Mouse (Mus musculus): ENCODE results near the gene Fam129a. TPM values are rescaled to one million over a fixed set of nuclear protein-coding genes. Genes with fewer than 3 reads are reported as not detected.

Gene Fam129a
- polyA plus RNA-seq, 1 experiment, result 1.7 TPM

- Histone ChIP-seq H3K27me3 (ENCODE audit: control insufficient read depth, insufficient read depth, insufficient read length) (no peaks in the 10 kb centered on the region), H3ac (ENCODE audit: control insufficient read depth, insufficient read length, low read depth) (no peak overlapping the region)
Observed at GRCm38 (mm10) chr1:151563893-151564292, 7.1 kb upstream of the Fam129a start.

GRCm38 (mm10) chr1:151564377-151564776 is 6.6 kb upstream of the Fam129a start:
- Histone ChIP-seq H3K27me3 (ENCODE audit: control insufficient read depth, insufficient read depth, insufficient read length) (no peaks in the 10 kb centered on the region), H3K4me3 (ENCODE audit: insufficient read depth, poor library complexity, severe bottlenecking) (no peak overlapping the region), H3K36me3 (ENCODE audit: control insufficient read depth, insufficient read depth) (no peaks in the 10 kb centered on the region), H3K79me2 (ENCODE audit: control insufficient read depth, insufficient read depth) (no peaks in the 10 kb centered on the region), H3ac (ENCODE audit: control insufficient read depth, insufficient read length, low read depth) (no peak overlapping the region), H3K79me3 (ENCODE audit: low read depth) (no peaks in the 10 kb centered on the region)
- TF ChIP-seq MYOD1 (IDR thresholded peaks at IDR 0.05; ENCODE audit: control insufficient read depth, insufficient read length, low read depth) (no peak), CTCF (IDR thresholded peaks at IDR 0.05; ENCODE audit: control insufficient read depth, insufficient read depth, insufficient read length) (peak; percentile 95), FOSL1 (IDR thresholded peaks at IDR 0.05; ENCODE audit: insufficient read depth, low read length, poor library complexity, severe bottlenecking) (no peak)

More at GRCm38 (mm10) chr1:151563893-151564292, 7.1 kb upstream of the Fam129a start:
- H3K79me3 ChIP-seq (ENCODE audit: low read depth), result no peaks in the 10 kb centered on the region
- no peaks in the 10 kb centered on the region for H3K36me3 ChIP-seq (ENCODE audit: control insufficient read depth, insufficient read depth)
- no peak overlapping the region for H3K4me3 ChIP-seq (ENCODE audit: insufficient read depth, poor library complexity, severe bottlenecking)
- no peaks in the 10 kb centered on the region for H3K79me2 ChIP-seq (ENCODE audit: control insufficient read depth, insufficient read depth)
- no peak for TF ChIP-seq USF1 (IDR thresholded peaks at IDR 0.05; ENCODE audit: low read depth)
- no peak for TF ChIP-seq CTCF (IDR thresholded peaks at IDR 0.05; ENCODE audit: control insufficient read depth, insufficient read depth, insufficient read length)
- no peak for TF ChIP-seq MYOG (IDR thresholded peaks at IDR 0.05; ENCODE audit: control insufficient read depth, extremely low read depth, insufficient read length)
- TF ChIP-seq MYOD1 (IDR thresholded peaks at IDR 0.05; ENCODE audit: control insufficient read depth, insufficient read length, low read depth), result no peak
- TF ChIP-seq FOSL1 (IDR thresholded peaks at IDR 0.05; ENCODE audit: insufficient read depth, low read length, poor library complexity, severe bottlenecking), result no peak
- TF ChIP-seq CEBPB (IDR thresholded peaks at IDR 0.05; ENCODE audit: low read depth), result no peak
- TF ChIP-seq MAX (IDR thresholded peaks at IDR 0.05), result no peak

- no peaks in the 10 kb centered on the region for H3K79me3 ChIP-seq (ENCODE audit: low read depth)
- no peaks in the 10 kb centered on the region for H3K36me3 ChIP-seq (ENCODE audit: control insufficient read depth, insufficient read depth)
- no peak overlapping the region for H3K4me3 ChIP-seq (ENCODE audit: insufficient read depth, poor library complexity, severe bottlenecking)
- H3K27me3 ChIP-seq (ENCODE audit: control insufficient read depth, insufficient read depth, insufficient read length), result no peaks in the 10 kb centered on the region
- TF ChIP-seq USF1 (IDR thresholded peaks at IDR 0.05; ENCODE audit: low read depth) (no peak), FOSL1 (IDR thresholded peaks at IDR 0.05; ENCODE audit: insufficient read depth, low read length, poor library complexity, severe bottlenecking) (no peak), MYOD1 (IDR thresholded peaks at IDR 0.05; ENCODE audit: control insufficient read depth, insufficient read length, low read depth) (no peak), MYOG (IDR thresholded peaks at IDR 0.05; ENCODE audit: control insufficient read depth, extremely low read depth, insufficient read length) (no peak), MAX (IDR thresholded peaks at IDR 0.05) (no peak), CEBPB (IDR thresholded peaks at IDR 0.05; ENCODE audit: low read depth) (no peak), CTCF (IDR thresholded peaks at IDR 0.05; ENCODE audit: control insufficient read depth, insufficient read depth, insufficient read length) (no peak)
- H3ac ChIP-seq (ENCODE audit: control insufficient read depth, insufficient read length, low read depth), result no peak overlapping the region
- no peaks in the 10 kb centered on the region for H3K79me2 ChIP-seq (ENCODE audit: control insufficient read depth, insufficient read depth)
Observed at GRCm38 (mm10) chr1:151568682-151569081, 2.3 kb upstream of the Fam129a start.

- H3ac ChIP-seq (ENCODE audit: control insufficient read depth, insufficient read length, low read depth), result no peak overlapping the region
- no peaks in the 10 kb centered on the region for H3K27me3 ChIP-seq (ENCODE audit: control insufficient read depth, insufficient read depth, insufficient read length)
- H3K79me2 ChIP-seq (ENCODE audit: control insufficient read depth, insufficient read depth), result no peaks in the 10 kb centered on the region
- H3K79me3 ChIP-seq (ENCODE audit: low read depth), result no peaks in the 10 kb centered on the region
- H3K36me3 ChIP-seq (ENCODE audit: control insufficient read depth, insufficient read depth), result no peaks in the 10 kb centered on the region
- TF ChIP-seq FOSL1 (IDR thresholded peaks at IDR 0.05; ENCODE audit: insufficient read depth, low read length, poor library complexity, severe bottlenecking) (no peak), MYOG (IDR thresholded peaks at IDR 0.05; ENCODE audit: control insufficient read depth, extremely low read depth, insufficient read length) (no peak), USF1 (IDR thresholded peaks at IDR 0.05; ENCODE audit: low read depth) (no peak), MAX (IDR thresholded peaks at IDR 0.05) (no peak), MYOD1 (IDR thresholded peaks at IDR 0.05; ENCODE audit: control insufficient read depth, insufficient read length, low read depth) (no peak), CTCF (IDR thresholded peaks at IDR 0.05; ENCODE audit: control insufficient read depth, insufficient read depth, insufficient read length) (no peak)
- no peak overlapping the region for H3K4me3 ChIP-seq (ENCODE audit: insufficient read depth, poor library complexity, severe bottlenecking)
Observed at GRCm38 (mm10) chr1:151571838-151572578, 1.0 kb downstream of the Fam129a start.

GRCm38 (mm10) chr1:151572601-151573320 is 1.8 kb downstream of the Fam129a start:
- TF ChIP-seq CEBPB (IDR thresholded peaks at IDR 0.05; ENCODE audit: low read depth) (no peak), USF1 (IDR thresholded peaks at IDR 0.05; ENCODE audit: low read depth) (no peak), MAX (IDR thresholded peaks at IDR 0.05) (no peak), MYOD1 (IDR thresholded peaks at IDR 0.05; ENCODE audit: control insufficient read depth, insufficient read length, low read depth) (no peak), MYOG (IDR thresholded peaks at IDR 0.05; ENCODE audit: control insufficient read depth, extremely low read depth, insufficient read length) (no peak), FOSL1 (IDR thresholded peaks at IDR 0.05; ENCODE audit: insufficient read depth, low read length, poor library complexity, severe bottlenecking) (no peak)
- Histone ChIP-seq H3K79me2 (ENCODE audit: control insufficient read depth, insufficient read depth) (no peaks in the 10 kb centered on the region), H3K4me3 (ENCODE audit: insufficient read depth, poor library complexity, severe bottlenecking) (no peak overlapping the region), H3K36me3 (ENCODE audit: control insufficient read depth, insufficient read depth) (no peaks in the 10 kb centered on the region), H3ac (ENCODE audit: control insufficient read depth, insufficient read length, low read depth) (no peak overlapping the region), H3K27me3 (ENCODE audit: control insufficient read depth, insufficient read depth, insufficient read length) (no peaks in the 10 kb centered on the region), H3K79me3 (ENCODE audit: low read depth) (no peaks in the 10 kb centered on the region)

Data from C2C12 (cell line).